Mouse (Mus musculus) common myeloid progenitor, adult 5-6 weeks (primary cell): Measurements from ENCODE around the gene Cytip. TPM values are rescaled to one million over a fixed set of nuclear protein-coding genes. Genes with fewer than 3 reads are reported as not detected.
A peak's percentile ranks its signal among the peaks of the same experiment; 100 is the strongest.

Experiments used
- ATAC-seq: replicated peaks from 2 replicates; pipeline ENCODE4 v1.8.0; 2016; ENCODE audit warnings: low read depth, mild to moderate bottlenecking, moderate TSS enrichment, inconsistent platforms; ENCODE audit not compliant: poor library complexity, severe bottlenecking
- total RNA-seq: library from RNA; stranded (forward); fragments of 200-1000, 187-1606 nt; gene quantifications from 2 replicates; pipeline ENCODE4 v1.2.3, GENCODE M21; 2017

The Cytip gene
- total RNA-seq, 1 experiment from 2014 or later: 45.5 TPM

DNA sequence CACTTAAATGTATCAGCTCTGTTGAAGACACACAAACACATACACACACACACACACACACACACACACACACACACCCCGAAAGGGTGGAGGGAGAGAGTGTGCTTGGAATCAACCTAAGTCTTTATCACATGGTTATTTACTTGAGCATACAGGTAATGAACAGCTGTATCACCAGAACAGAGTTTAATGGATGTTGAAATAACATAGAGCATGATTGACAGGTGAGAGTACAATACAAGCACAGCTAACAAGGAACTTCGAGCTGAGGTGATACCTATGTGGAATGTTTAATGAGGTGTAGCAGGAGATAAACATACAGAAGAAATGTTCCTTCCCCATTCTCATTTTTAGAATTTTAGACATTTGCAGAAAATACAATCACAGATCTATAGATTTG lies 62.7 kb downstream of the Cytip start:
- ATAC-seq: no peak

DNA sequence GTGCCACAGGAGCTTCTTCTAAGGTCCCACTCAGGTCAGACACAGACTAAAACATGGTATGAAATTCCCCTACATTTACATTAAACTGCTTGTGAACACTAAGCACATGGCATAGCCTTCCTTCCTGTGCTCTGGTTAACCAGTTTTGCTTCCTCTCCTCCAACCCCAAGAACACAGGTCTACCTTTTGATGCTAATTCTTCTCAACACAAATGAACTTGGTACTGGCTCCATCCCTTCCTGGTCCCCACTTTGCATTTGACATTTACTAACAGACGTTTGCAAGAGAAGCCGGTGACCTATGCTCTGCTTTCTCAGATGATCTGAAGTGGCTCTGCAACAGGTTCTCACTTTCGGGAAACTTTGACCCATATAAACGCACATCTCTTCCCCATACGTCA lies 65.4 kb downstream of the Cytip start:
- 0 out of 2 replicates have a peak, but pooled peaks have one; percentile 45 for ATAC-seq

DNA sequence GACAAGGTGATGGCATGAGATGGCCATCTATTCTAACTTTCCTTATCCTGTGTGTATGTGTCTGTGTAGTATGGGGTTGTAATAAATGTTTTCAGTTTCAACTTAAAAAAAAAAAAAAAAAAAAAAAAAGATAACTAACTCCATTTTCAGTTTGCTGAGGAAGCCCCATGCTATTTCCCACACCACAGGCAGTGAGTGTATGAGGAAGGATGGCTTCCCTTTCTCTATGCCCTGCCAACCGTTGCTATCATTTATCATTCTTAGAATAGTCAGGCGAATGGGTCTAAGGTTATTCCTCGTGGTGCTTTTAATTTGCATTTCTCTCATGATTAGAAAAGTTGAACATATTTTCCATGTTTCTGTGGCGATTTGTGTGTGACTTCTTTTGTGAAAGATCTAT lies 84.2 kb downstream of the Cytip start:
- peak; percentile 64 for ATAC-seq

DNA sequence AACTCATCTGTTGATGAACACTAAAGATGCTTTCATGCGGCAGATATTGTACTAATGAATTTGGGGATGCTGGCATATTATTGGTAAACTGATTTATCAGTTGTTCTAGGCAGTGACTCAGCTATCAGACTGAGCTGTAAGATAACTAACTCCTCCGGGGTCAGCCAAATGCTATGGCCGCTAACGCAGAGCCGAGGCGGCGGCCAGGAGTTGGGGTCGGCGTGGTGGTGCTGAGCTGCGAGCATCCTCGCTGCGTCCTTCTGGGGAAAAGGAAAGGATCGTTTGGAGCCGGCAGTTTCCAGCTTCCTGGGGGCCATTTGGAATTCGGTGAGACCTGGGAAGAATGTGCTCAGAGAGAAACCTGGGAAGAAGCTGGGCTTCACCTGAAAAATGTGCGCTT lies 87.4 kb downstream of the Cytip start:
- ATAC-seq: peak; percentile 84

DNA sequence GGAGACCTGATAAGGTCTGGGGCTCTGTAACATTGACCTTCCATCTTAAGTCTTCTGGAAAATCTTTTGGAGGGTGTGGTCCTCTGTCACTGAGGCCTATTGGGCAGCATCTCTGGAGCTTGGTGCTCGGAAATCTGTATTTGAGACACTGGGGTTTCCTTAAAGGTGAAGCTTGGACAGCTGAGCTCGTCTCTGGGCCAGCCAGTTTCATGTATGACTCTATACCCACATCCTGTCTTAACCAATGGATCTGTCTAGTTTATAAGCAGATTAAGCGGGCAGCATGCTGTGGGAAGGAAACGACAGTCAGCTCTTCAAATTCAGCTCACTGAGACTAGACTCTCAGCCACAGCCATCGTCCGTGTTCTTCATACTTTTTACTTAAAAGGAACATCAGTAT lies 88.3 kb downstream of the Cytip start:
- no peak for ATAC-seq

DNA sequence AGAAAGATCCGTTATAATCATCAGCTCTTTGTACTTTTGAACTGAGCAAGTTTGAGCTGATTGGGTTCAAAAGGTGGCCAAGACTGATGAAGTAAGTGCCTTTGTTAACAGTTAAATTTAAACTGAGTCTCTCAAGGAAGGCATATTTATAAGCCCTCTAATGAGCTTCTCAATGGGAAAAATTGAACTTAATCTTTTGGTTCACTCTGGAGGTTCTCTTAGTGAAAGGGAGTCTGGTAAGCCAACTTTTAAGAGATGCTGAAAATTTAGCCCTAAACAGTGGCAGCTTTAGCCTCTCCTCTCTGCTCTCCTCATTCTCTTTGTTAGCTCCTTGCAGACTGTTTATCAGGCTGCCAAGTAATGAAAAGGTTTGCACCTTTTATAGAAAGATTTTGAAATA lies 100.5 kb downstream of the Cytip start:
- no peak for ATAC-seq

DNA sequence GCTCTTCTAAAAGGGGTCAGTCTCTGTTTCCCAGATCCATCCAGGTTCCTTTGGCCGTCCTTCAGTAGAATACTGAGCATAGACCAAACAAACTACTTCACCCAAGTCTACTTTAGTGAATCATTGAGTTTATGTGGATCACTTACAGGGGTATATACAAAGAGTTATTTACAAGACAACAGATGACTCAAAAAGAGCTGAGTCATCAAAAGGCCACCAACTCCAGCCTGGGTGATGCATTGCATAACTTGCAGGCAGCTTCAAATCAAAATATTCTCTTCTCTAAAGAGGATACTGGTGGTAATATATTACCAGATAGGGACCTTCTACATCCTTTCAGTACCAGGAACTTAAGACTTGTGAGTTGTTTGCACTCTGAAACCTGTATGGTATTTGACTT lies 108.9 kb downstream of the Cytip start:
- ATAC-seq: no peak

DNA sequence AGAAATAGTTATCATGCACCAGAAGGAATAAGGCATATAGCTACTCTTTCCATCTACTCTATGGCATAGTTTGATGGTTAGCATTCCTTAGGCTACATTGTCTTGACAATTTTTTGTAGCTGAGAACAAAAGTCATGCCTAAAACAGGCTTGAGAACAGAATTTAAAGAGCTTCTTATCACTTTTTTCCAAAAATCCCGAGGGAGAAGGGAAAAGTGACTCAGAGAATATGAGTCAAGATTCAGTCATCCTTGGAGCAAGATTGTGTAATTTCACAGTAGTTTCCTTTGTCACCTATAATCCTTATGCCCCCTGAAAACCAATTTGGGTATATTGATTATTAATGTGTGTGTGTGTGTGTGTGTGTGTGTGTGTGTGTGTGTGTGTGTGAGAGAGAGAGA lies 115.5 kb downstream of the Cytip start:
- no peak for ATAC-seq

Other genes starting within 250 kb of the Cytip start
- 0.64 TPM in 1 of 2 replicates, not detected in the other for gene Galnt5, start 197.6 kb downstream of the Cytip start, total RNA-seq
- gene Ermn, start 142.7 kb downstream of the Cytip start, total RNA-seq: not detected in 2 replicates
- gene Acvr1c, start 162.4 kb upstream of the Cytip start, total RNA-seq: not detected in 2 replicates